Mouse (Mus musculus) T-helper 17 cell (primary cell): ENCODE measurements around the gene Calcoco2.
"Not testable (repeated sequence)": the region's sequence is repeated elsewhere in the genome, so short reads cannot be mapped to it uniquely, and the experiment has no call there.

Experiments
- in situ Hi-C, 2 experiments: fragments of 300-600 bp; cut with MboI, MseI; formaldehyde crosslinking; loops; 1 replicate in 1 of 2; 2 replicates in 1 of 2; pipeline ENCODE4 v1.15.1; 2025; ENCODE audit warnings: high pct_unique_total_duplicates in 2 of 2

Calcoco2 gene

DNA sequence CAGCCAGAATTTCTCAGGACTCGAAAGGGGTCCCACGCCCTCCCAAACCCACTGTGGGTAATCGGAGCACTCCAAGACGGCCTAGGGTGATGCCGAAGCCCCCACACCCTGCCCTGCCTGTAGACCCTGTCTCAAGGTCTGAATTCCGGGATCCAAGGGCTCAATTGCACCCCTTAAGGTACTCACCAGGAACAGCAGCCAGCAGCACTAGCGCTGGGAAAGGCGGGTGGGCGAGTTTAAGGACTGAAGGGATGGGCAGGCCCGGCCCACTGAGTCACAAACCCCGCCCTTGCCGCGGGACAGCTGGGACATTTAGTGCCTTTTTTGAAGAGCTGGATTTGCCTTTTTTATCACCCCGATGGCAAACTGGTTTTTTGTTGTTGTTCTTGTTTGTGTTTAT is at the start of gene Calcoco2:
Gene Calcoco2, minus strand, starts transcription at position 214 of the 400 bp plus-strand sequence.
- in situ Hi-C loops: no loop called here

DNA sequence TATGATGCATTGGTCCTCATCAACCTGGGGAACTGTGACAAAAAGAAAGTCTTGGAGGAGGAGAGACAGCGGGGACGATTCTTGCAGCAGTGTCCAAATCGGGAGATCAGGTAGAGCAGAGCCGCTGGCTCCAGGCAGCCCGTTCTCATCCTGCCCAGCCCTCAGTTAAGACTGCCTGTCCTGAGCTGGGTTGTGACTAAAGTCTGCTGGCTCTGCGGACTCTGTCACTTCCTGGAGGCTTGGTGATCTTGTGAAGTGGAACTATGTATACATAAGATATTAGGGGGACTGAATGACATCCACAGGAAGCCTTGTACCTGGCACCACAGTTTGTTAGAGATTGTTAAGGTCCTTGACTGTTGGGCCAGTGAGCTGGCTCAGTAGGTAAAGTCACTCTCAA is 35.7 kb upstream of the Calcoco2 start:
- in situ Hi-C loops: loop anchor here in 1 of 2 experiments (5.0 kb wide), 1 partner anchor 95 kb away; no protein-coding TSS in a partner anchor

DNA sequence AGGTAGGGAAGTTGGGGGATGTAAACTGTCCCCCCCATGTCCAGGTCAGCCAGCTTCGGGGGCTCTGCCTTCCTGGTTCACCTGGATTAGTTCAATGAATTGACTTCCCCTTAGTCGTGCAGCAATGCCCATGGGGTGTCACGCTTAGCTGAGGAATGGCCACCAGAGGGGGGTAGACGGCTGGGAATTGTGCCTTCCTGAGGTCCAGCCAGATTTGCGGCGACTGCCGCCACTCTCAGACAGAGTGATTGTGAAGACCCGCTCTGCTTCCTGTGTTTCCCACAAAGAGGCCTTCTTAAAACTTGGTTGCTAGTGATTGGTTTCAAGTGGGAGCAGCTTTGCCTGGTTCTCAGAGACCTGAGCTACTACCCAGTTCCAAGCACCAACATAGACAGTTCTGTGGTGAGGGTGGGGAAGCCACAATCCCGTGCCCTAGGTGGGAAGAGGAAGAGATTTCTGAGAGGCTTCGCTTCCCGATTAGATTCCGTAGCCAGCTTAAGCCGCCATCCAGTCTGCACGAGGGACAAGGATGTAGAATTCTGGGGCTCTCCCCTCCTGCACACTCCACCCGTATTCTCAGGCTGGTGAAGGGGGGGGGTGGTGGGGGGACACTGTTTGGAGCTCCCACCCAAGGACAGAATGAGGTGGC is 34.0 kb upstream of the Calcoco2 start:
- in situ Hi-C loops: loop anchor here in 1 of 2 experiments (5.0 kb wide), 1 partner anchor 97 kb away; no protein-coding TSS in a partner anchor

DNA sequence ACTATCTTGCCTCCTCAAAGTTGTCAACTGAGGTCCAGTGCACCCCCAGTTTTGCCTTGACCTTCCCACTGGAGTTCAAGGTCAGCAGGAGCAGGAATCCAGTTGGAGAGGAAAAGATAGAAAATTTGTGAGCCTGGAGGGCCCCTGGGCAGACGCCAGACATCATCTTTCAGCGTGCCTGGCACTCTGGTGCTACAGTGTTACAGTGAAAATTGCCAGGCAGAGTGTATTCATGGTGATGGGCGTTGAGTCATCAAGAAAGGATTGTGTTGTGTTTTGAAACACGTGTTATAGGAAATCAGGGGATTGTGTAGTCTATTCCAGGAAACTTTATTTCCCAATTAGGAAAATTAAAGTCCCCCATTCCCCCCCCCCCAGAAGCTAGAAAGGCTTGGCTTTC is 32.0 kb upstream of the Calcoco2 start:
- in situ Hi-C loops: loop anchor here (5.0 kb wide), 2 partner anchors 41 to 54 kb away; no protein-coding TSS in a partner anchor

DNA sequence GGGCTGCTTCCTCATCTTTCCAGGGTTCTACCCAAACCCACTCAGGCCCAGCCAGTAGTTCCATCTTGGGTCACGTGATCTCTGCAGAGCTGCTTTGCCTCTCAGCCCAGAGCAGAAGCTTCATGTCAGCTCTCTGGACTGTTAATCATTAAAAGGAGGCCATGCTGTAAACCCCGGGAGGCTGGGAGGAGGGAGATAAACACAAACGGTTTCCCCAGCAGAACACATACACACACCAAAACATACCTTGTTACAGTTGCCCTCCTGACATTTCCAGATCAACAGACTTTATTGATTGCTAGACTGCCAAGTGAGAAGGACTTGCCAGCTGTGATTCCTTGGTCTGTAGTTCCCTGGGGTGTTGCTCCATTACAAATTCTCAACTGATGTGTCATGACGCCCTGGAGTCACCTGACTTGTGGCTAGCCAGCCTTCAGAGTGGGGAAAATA is 29.0 kb upstream of the Calcoco2 start:
- in situ Hi-C loops: loop anchor here (5.0 kb wide), 2 partner anchors 38 to 57 kb away; no protein-coding TSS in a partner anchor

DNA sequence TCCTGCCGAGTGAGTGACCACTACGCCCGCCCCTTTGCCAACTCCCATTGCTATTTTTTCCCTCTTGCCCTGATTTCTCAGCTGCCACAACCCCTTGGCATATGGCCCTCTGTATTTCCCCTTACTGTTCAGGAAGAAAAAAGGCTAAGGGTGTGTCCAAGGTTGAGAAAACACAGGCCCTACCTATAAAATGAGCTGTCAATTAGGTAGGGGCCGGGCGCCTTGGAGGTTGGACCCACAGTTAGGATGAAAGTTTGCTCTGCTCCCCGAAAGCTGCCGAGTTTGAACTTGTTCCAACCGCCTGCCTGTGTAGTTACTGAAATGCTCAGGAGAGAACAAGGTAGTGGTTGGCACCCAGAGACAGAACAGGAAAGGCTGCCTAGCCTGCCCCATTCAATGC is 24.1 kb upstream of the Calcoco2 start:
- in situ Hi-C loops: loop anchor here in 1 of 2 experiments (5.0 kb wide), 1 partner anchor 44 kb away; no protein-coding TSS in a partner anchor

DNA sequence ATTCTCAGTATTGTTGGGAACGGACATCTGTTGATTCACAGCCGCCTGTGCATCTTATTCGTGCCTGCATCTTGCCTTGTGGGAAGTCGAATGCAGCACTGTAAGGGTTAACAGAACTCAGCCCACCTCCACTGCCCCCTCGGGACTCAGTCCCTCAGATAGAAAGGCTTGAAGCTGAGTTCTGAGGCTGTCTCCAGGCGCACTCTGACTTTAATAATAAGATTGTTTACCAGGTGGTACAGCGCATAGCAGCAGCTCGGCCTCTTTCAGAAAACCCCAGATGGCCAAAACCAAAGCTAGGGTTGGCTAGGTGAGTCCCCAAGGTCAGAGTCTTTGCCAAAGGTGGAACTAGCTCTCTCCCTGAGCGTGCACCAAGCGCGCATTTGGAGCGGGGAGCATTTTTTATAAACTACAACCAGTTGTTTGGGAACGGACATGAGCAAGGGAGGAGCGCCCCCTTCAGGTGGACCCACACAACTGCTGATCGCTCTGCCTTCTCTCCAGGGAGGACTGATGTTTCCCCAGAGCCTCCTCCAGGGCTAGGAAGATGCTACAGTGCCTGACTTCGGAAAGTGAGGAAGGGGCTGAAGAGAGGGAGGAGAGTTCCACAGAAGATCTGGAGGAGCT is 21.6 kb upstream of the Calcoco2 start, which contains the start of gene Ttll6:
Gene Ttll6, plus strand, starts transcription at position 548 of the 627 bp plus-strand sequence.
- in situ Hi-C loops: no loop called here

DNA sequence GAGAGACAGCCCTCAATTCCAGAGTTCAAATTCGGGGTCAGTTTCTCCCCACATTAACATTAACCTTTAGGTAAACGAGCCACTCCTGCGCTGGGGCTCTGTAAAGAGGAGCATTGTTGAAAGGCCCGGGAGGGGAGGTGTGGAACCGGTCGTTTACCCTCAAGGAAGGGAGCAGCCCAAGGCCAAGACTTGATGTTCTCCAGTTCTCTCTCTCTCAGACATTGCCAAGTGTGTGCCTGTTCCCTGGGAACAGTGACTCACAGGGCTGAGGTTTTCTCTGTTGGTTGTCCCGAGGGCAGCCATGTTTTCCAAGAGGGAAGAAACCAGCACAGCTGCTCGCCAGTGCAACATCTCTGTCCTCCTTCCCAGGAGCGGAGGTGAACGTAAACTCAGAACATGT is 18.8 kb upstream of the Calcoco2 start:
- in situ Hi-C loops: no loop called here

DNA sequence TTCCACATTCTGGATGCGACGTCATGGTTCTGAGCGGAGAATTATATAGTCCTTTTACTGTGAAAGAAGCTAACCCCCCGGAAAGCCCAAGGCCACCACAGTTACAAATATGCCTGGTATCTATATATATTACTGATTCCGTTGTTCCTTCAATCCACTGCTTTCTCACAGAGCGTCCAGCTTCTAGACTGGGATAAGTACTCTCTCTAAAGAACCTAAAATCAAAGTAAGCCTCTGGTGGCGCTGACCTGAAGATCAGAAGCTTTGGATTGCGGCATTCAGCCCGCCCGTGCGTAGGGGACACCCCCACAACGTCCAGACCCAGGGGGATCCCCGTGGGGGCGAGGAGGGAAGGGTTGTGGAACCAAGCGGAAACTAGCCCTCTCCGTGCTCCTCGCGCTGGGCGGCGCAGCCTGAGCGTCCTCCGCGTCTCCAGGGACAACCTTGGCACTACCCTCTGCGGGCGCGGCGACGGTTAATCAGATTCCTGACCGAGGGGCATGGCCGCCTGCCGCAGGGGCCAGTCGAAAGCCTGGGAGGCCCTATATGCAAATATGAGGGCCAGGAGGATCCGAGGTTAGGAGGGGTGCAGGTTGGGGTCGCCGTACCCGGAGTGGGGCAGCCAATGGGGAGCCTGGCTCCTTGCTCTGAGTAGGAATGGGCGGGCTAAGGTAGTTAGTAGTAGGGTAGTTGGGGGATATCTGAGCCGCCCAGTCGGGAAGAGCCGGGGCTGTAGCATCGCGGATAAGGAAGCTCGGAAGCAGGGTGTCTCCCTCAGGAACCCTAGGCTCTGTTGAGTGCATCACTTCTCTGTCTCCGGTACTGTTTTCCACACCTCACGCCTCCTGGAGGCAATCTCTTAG is 12.5 kb upstream of the Calcoco2 start:
- in situ Hi-C loops: no loop called here

DNA sequence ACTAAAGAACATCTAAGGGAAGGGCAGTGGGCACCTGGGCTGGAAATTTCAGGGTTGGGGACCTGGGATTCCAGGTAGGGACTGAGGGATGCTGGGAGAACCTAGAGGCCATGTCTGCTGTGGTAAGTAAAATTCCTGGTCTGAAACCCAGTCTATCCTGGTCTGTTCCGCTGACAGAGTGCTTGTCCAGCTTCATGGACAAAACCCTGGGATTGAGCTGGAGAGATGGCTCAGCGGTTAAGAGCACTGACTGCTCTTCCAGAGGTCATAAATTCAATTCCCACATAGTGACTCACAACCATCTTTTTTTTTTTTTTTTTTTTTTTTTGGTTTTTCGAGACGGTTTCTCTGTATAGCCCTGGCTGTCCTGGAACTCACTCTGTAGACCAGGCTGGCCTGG is 11.0 kb upstream of the Calcoco2 start:
- in situ Hi-C loops: not testable (repeated sequence)

DNA sequence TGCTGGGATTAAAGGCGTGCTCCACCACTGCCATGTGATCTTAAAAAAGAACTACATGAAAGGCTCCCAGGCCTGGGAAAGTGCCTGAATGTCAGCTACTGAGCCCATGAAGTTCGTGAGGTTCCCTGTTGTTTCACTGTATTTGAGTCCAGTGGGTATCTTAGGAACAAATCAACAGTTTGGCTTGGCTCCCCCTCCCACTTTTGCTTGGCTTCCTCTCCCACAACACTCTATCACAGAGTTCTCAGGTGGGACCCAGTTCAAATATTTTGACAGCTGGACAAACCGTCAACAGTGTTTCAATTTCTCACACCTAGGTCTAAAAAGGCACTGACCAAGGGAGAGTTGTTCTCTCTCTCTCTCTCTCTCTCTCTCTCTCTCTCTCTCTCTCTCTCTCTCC is 7.6 kb upstream of the Calcoco2 start:
- in situ Hi-C loops: no loop called here

DNA sequence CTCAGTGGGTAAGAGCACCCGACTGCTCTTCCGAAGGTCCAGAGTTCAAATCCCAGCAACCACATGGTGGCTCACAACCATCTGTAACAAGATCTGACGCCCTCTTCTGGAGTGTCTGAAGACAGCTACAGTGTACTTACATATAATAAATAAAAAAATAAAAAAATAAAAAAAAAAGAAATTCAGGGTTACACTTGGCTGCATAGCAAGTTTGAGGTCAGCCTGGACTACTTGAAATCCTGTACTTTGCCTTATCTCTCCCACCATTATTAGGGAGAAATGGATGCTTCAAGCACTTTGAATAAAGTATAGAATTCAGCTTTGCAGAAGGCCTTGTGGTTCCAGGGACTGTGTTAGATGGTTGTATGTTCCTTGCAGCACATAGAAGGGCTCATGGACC is 5.2 kb upstream of the Calcoco2 start:
- in situ Hi-C loops: not testable (repeated sequence)

DNA sequence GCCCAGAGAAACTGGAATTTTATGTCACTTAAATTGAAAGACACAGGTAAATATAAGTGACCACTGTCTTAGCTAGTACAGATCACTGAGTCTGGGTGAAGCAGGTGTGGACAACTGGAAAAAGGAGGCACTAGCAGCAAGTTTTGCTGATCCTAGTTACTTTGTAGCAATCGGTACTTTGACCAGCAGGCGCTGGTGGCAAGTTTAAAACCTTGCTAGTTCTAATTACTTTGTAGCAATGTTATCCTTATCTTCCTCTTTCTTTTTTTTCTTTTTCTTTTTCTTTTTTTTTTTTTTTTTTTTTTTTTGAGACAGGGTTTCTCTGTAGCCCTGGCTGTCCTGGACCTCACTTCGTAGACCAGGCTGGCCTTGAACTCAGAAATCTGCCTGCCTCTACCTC is 4.4 kb upstream of the Calcoco2 start:
- in situ Hi-C loops: no loop called here

DNA sequence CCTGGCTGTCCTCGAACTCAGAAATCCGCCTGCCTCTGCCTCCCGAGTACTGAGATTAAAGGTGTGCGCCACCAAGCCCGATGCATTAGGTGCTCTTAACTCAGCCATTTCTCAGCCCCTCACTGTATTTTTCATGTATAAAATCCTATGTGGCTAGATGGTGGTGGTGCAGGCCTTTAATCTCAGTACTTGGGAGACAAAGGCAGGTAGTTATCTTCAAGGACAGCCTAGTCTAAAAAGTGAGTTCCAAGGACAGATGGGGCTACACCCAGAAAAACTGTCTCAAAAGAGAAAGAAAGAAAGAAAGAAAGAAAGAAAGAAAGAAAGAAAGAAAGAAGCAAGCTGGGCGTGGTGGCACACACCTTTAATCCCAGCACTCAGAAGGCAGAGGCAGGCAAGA is 3.7 kb upstream of the Calcoco2 start:
- in situ Hi-C loops: no loop called here

DNA sequence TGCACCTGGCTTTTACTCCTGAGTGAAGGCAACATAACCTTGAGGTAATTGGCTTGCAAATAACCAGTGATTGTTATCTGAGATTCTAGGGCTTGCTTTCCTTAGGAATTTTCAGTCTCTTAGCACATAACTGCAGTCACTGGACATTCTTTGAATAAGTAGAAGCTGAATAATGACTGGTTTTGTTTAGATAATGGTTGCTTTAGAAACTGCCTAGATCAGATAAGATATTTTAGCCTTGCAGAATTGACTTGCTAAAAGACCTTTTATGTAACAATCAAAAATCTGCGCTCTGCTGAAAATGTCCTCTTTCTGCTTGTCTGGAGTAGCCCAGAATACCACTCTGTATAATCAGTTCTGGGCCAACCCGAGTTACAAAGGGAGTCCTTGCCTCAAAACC is 2.3 kb upstream of the Calcoco2 start:
- in situ Hi-C loops: no loop called here

DNA sequence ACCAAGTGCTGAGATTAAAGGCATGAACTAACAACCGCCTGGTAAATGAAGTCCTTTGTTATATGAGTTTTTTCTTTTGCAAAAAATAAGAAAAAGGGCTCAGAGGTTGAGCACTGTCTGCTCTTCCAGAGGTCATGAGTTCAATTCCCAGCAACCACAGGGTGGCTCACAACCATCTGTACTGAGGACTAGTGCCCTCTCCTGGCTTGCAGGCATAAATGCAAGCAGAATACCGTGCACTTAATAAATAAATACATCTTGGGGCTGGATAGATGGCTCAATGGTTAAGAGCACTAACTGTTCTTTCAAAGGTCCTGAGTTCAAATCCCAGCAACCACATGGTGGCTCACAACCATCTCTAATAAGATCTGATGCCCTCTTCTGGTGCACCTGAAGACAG is 814 bp downstream of the Calcoco2 start:
- in situ Hi-C loops: not testable (repeated sequence)

DNA sequence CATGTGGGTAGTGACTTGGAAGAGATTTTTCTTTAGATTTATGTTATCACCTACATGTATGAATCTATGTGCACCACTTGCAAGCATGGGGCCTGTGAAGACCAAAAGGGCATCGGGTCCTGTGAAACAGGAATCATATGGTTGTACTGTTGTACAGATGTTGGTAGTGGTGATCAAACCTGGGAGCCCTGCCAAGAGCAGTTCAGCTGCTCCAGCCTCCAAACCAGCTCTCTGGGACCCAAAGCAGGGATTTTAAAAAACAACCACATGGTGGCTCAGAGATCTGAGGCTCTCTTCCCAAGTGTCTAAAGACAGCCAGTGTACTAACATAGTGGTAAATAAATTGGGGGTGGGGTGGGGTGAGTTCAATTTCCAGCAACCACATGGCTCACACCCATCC is 3.4 kb downstream of the Calcoco2 start:
- in situ Hi-C loops: no loop called here

DNA sequence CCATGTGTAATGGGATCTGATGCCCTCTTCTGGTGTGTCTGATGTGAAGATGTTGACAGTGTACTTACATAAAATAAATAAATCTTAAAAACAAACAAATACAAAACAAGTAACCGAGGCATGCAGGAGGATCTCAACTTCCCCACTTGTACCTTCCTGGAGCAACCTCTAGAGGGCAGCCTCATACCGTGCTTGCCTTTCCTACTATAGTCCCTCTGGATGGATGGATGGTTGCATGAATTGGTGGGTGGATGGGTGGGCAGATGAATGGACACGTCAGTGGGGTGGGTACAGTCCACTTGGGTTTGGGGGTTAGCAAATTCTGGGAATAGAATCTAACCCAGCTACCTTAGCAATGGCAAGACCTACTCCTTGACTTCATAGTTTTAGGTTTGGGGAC is 18.4 kb downstream of the Calcoco2 start:
- in situ Hi-C loops: loop anchor here in 1 of 2 experiments (5.0 kb wide), 1 partner anchor 44 kb away; no protein-coding TSS in a partner anchor

DNA sequence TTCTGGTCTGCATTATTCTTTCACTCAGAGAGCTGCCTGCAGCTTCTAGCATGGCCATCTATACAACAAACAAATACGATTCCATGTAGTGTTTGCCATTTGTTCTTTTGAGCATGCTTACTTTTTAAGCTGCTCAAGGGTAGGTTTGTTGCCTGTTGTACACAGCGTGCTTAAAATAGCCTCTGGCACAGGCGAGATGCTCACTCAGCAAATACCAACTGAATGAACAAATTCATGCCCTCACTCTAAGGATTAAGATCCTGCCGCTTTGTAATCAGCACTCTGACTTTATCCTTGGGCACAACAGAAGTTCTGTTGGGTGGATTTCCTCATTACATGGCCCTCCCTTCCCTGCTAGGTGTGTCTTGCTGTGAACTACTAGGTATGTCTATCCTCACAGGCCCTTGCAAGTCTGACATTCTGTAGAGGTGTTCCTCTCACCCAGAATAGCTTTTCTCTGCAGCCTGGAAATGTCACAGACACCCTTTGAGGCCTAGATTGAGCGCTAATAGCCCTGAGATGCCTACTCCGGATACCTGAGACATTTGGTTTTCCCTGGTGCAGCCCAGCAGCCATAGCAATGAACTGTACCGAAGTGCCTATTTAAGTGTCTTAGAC is 19.0 kb downstream of the Calcoco2 start:
- in situ Hi-C loops: loop anchor here in 1 of 2 experiments (5.0 kb wide), 1 partner anchor 45 kb away; no protein-coding TSS in a partner anchor

DNA sequence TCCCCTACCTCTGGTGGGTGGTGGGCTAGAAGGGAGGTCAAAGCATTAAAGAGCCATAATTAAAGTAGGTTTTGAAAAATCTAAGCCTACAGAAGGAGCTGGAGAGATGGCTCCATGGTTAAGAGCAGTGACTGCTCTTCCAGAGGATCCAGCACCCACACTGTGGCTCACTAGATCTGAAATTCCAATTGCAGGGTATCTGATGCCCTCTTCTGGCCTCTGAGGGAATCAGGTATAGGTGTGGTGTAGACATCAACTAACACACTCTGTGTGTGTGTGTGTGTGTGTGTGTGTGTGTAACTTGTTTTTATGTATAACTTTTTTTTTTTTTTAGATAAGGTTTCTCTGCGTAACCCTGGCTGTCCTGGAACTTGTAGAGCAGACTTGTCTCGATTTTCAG is 20.7 kb downstream of the Calcoco2 start:
- in situ Hi-C loops: loop anchor here in 1 of 2 experiments (5.0 kb wide), 1 partner anchor 46 kb away; no protein-coding TSS in a partner anchor

DNA sequence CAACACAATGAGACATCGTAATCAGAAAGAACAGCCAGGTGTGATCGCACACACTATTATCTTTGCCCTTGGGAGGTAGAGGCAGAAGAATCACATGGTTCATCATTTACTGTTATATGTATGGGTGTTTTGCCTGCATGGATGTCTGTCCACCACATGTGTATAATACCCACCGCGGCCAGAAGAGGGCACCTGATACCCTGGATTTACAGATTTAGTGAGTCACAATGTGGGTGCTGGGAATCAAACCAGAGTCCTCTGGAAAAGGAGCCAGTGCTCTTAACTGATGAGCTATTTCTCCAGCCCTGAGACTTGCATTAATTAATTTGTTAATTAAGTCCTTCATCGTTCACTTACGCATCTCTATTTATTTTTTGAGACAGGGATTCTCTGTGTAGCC is 23.8 kb downstream of the Calcoco2 start:
- in situ Hi-C loops: no loop called here
